Mouse (Mus musculus): ENCODE data around the gene Ap1ar. TPM values are rescaled to one million over a fixed set of nuclear protein-coding genes. Genes with fewer than 3 reads are reported as not detected.

Gene Ap1ar
- polyA plus RNA-seq, 1 experiment from 2014 or later, result 11.1 TPM

DNA sequence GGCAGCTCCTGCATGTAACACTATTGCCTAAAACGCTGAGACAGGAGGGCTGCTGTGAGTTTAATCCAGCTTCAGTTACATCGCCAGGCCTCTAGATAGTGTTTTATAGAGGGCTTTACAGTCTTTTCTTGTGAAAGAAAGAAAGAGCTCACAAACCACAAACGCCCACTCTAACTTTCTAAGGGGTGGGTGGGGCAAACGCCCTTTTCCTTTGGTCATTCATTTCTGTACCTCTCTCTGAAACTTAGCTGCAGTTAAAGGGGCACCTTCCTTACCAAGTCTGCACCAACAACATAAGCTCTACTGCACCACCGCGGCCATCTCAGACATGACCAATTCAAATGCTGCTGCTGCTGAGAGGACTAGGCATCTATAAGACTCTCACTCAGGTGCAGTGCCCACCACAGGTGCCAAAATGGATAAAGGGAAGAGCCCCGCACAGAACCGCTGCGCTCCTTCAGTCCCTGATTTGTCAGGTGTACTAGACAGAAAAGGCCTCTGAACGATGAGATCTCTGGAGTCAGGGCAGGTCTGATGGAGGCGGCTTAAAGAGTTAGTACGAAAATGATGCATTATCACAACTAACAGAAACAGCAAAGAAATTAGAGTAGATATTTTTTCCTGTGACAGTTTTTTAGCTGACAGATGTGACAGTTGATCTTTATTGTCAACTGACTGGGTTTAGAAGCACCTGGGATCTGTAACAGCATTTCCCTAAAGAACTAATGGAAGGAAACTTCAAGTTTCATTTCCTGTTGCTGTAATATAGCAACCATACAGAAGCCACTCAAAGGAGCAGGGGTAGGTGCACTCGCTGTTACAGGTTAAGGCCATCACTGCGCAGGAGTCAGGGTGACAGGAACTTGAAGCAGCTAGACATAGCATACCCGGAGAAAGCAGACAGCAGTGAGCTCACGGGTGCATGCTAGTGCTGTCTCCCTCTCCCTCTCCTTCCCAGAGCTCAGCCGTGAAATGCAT, 13.1 kb downstream of the Ap1ar start:
- H3K4me2 ChIP-seq (ENCODE audit: low read depth, low read length), result peak overlapping the region; percentile 14; the same call in 1 of the 2 replicates
- peak; percentile 77 for TF ChIP-seq EP300 (IDR thresholded peaks at IDR 0.05; ENCODE audit: low read depth)
- TF ChIP-seq CTCF (IDR thresholded peaks at IDR 0.05; ENCODE audit: low read depth), result no peak
- WGBS (ENCODE audit: insufficient replicate concordance), result 51% methylated on average over 17 of the region's 17 CpGs
- no peaks in the 10 kb centered on the region for H3K27me3 ChIP-seq (ENCODE audit: insufficient read depth, low read length)
- ATAC-seq (peak; percentile 65), DNase-seq (peak; percentile 20)
- no peak overlapping the region for H3K4me3 ChIP-seq (ENCODE audit: low read depth, low read length)
- no peak overlapping the region for H3K9ac ChIP-seq (replicated peaks)
- peaks cover 9% of the 10 kb centered on the region; the same call in 1 of the 2 replicates for H3K36me3 ChIP-seq (replicated peaks; ENCODE audit: insufficient read depth, low read length)
- H3K4me1 ChIP-seq (ENCODE audit: insufficient read depth), result peaks cover 10% of the 10 kb centered on the region; the same call in 1 of the 2 replicates
- H3K9me3 ChIP-seq (ENCODE audit: low read length), result no peaks in the 10 kb centered on the region
- peak overlapping the region; percentile 80 for H3K27ac ChIP-seq (ENCODE audit: low read depth)

DNA sequence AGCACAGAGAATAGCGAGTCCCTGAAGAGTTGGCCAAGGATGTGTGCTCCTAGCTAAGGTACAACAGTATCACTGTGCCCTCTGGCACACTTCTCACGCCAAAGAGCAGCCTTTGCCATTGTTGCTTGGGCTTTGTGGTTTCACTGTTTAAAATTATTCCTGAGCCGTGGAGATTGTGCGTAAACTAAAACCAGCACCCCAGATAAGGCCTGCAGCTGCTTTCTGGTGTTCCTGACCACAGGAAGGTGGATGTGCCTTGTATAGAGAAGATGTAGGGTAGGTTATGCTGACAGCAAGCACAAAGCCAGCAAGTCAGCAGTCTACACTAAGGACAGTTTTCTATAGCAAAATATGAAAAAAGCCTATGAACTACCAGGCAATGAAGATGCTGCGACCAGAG, 16.1 kb downstream of the Ap1ar start:
- peaks cover 16% of the 10 kb centered on the region for H3K36me3 ChIP-seq (replicated peaks; ENCODE audit: insufficient read depth, low read length)
- no peak overlapping the region for H3K4me3 ChIP-seq (ENCODE audit: low read depth, low read length)
- TF ChIP-seq EP300 (IDR thresholded peaks at IDR 0.05; ENCODE audit: low read depth) (peak; percentile 75), CTCF (IDR thresholded peaks at IDR 0.05; ENCODE audit: low read depth) (no peak)
- 51% methylated on average over 5 of the region's 5 CpGs for WGBS (ENCODE audit: insufficient replicate concordance)
- H3K9ac ChIP-seq (replicated peaks), result no peak overlapping the region
- H3K27me3 ChIP-seq (ENCODE audit: insufficient read depth, low read length), result no peaks in the 10 kb centered on the region
- no peak for ATAC-seq
- H3K4me2 ChIP-seq (ENCODE audit: low read depth, low read length), result no peak overlapping the region
- peaks cover 4% of the 10 kb centered on the region; the same call in 1 of the 2 replicates for H3K4me1 ChIP-seq (ENCODE audit: insufficient read depth)
- DNase-seq, result no peak
- H3K27ac ChIP-seq (ENCODE audit: low read depth), result no peak overlapping the region
- no peaks in the 10 kb centered on the region for H3K9me3 ChIP-seq (ENCODE audit: low read length)

- H3K27ac ChIP-seq (ENCODE audit: low read depth), result no peak overlapping the region
- peaks cover 16% of the 10 kb centered on the region for H3K36me3 ChIP-seq (replicated peaks; ENCODE audit: insufficient read depth, low read length)
- no peak overlapping the region for H3K4me2 ChIP-seq (ENCODE audit: low read depth, low read length)
- H3K9me3 ChIP-seq (ENCODE audit: low read length), result no peaks in the 10 kb centered on the region
- ATAC-seq (no peak), DNase-seq (no peak)
- no peak overlapping the region for H3K9ac ChIP-seq (replicated peaks)
- no peaks in the 10 kb centered on the region; the same call in 1 of the 2 replicates for H3K4me1 ChIP-seq (ENCODE audit: insufficient read depth)
- H3K27me3 ChIP-seq (ENCODE audit: insufficient read depth, low read length), result no peaks in the 10 kb centered on the region
- 81% methylated on average over 1 of the region's 1 CpGs for WGBS (ENCODE audit: insufficient replicate concordance)
- no peak for TF ChIP-seq EP300 (IDR thresholded peaks at IDR 0.05; ENCODE audit: low read depth)
- no peak for TF ChIP-seq CTCF (IDR thresholded peaks at IDR 0.05; ENCODE audit: low read depth)
- H3K4me3 ChIP-seq (ENCODE audit: low read depth, low read length), result no peak overlapping the region
These were observed 16.9 kb downstream of the Ap1ar start for GRCm38 (mm10) chr3:127820400-127820799.

- H3K27me3 ChIP-seq (ENCODE audit: insufficient read depth, low read length), result no peaks in the 10 kb centered on the region
- peak; percentile 25; the same call in 1 of the 2 replicates for ATAC-seq
- TF ChIP-seq CTCF (IDR thresholded peaks at IDR 0.05; ENCODE audit: low read depth) (no peak), EP300 (IDR thresholded peaks at IDR 0.05; ENCODE audit: low read depth) (no peak)
- no peak overlapping the region for H3K27ac ChIP-seq (ENCODE audit: low read depth)
- H3K9ac ChIP-seq (replicated peaks), result no peak overlapping the region
- H3K4me1 ChIP-seq (ENCODE audit: insufficient read depth), result no peaks in the 10 kb centered on the region
- no peak overlapping the region for H3K4me2 ChIP-seq (ENCODE audit: low read depth, low read length)
- H3K4me3 ChIP-seq (ENCODE audit: low read depth, low read length), result no peak overlapping the region
- WGBS (ENCODE audit: insufficient replicate concordance), result 79% methylated on average over 11 of the region's 11 CpGs
- H3K36me3 ChIP-seq (replicated peaks; ENCODE audit: insufficient read depth, low read length), result peaks cover 16% of the 10 kb centered on the region
- no peaks in the 10 kb centered on the region for H3K9me3 ChIP-seq (ENCODE audit: low read length)
- DNase-seq, result no peak
These were observed 18.3 kb downstream of the Ap1ar start for GRCm38 (mm10) chr3:127818694-127819663.

- Histone ChIP-seq H3K4me1 (ENCODE audit: insufficient read depth) (no peaks in the 10 kb centered on the region), H3K4me3 (ENCODE audit: low read depth, low read length) (no peak overlapping the region), H3K36me3 (replicated peaks; ENCODE audit: insufficient read depth, low read length) (peaks cover 22% of the 10 kb centered on the region), H3K27ac (ENCODE audit: low read depth) (no peak overlapping the region), H3K9ac (replicated peaks) (no peak overlapping the region), H3K4me2 (ENCODE audit: low read depth, low read length) (no peak overlapping the region), H3K9me3 (ENCODE audit: low read length) (no peaks in the 10 kb centered on the region), H3K27me3 (ENCODE audit: insufficient read depth, low read length) (no peaks in the 10 kb centered on the region)
- ATAC-seq (no peak), DNase-seq (no peak)
- 79% methylated on average over 7 of the region's 7 CpGs for WGBS (ENCODE audit: insufficient replicate concordance)
- TF ChIP-seq CTCF (IDR thresholded peaks at IDR 0.05; ENCODE audit: low read depth) (no peak), EP300 (IDR thresholded peaks at IDR 0.05; ENCODE audit: low read depth) (no peak)
These were observed 20.1 kb downstream of the Ap1ar start for GRCm38 (mm10) chr3:127817120-127817683.
